Mouse (Mus musculus) small intestine, adult 2 months (tissue): ENCODE data around the gene Ccdc8. TPM values are rescaled to one million over a fixed set of nuclear protein-coding genes. Genes with fewer than 3 reads are reported as not detected.

Source experiments
- H3K27ac ChIP-seq: fragments of 200-500 bp; 2 replicates; pipeline ENCODE4 v1.5.1; 2012; ENCODE audit warnings: low read depth, low read length, control low read depth, inconsistent platforms; ENCODE audit not compliant: insufficient read depth
- H3K27me3 ChIP-seq: fragments of 200-500 bp; 2 replicates; pipeline ENCODE4 v1.6.1; 2012; ENCODE audit warnings: mild to moderate bottlenecking, moderate library complexity, low read length, inconsistent platforms; ENCODE audit not compliant: control insufficient read depth, insufficient read depth
- H3K36me3 ChIP-seq: fragments of 200-500 bp; 2 replicates; pipeline ENCODE4 v1.6.1; 2012; ENCODE audit warnings: mild to moderate bottlenecking, low read length, control low read depth, inconsistent platforms; ENCODE audit not compliant: control insufficient read depth, insufficient read depth
- H3K4me1 ChIP-seq: fragments of 200-500 bp; 2 replicates; pipeline ENCODE4 v1.6.1; 2012; ENCODE audit warnings: low read length, inconsistent platforms, mixed read lengths; ENCODE audit not compliant: control insufficient read depth, insufficient read depth, insufficient read length
- H3K4me3 ChIP-seq: fragments of 200-500 bp; 2 replicates; pipeline ENCODE4 v1.5.1; 2012; ENCODE audit warnings: low read depth, mild to moderate bottlenecking, control low read depth, inconsistent platforms, low read length, moderate library complexity
- CTCF ChIP-seq: fragments of 200-500 bp; IDR thresholded peaks from 2 replicates; pipeline ENCODE4 v1.5.1; 2012; ENCODE audit warnings: low read depth, mild to moderate bottlenecking, control low read depth, inconsistent platforms, low read length, moderate library complexity, mixed read lengths; ENCODE audit not compliant: insufficient replicate concordance, insufficient read length; ENCODE audit errors: extremely low read depth
- POLR2A ChIP-seq: fragments of 200-500 bp; IDR thresholded peaks from 2 replicates; pipeline ENCODE4 v1.6.1; 2012; ENCODE audit warnings: low read depth, mild to moderate bottlenecking, control low read depth, inconsistent platforms, low read length, moderate library complexity
- WGBS: fragments of 180-500 bp; shearing (Covaris S2); methylation state at CpG from one replicate; pipeline ENCODE4 v1.1.7; 2018; 5-methylcytosine and 5-hydroxymethylcytosine counted together
- polyA plus RNA-seq: library from polyadenylated mRNA; depleted of rRNA; stranded (reverse); fragments of >200 nt; gene quantifications from 2 replicates; pipeline ENCODE4 v1.2.3, GENCODE M21; 2012

The Ccdc8 gene
- polyA plus RNA-seq, 1 experiment = 0.74 TPM

DNA sequence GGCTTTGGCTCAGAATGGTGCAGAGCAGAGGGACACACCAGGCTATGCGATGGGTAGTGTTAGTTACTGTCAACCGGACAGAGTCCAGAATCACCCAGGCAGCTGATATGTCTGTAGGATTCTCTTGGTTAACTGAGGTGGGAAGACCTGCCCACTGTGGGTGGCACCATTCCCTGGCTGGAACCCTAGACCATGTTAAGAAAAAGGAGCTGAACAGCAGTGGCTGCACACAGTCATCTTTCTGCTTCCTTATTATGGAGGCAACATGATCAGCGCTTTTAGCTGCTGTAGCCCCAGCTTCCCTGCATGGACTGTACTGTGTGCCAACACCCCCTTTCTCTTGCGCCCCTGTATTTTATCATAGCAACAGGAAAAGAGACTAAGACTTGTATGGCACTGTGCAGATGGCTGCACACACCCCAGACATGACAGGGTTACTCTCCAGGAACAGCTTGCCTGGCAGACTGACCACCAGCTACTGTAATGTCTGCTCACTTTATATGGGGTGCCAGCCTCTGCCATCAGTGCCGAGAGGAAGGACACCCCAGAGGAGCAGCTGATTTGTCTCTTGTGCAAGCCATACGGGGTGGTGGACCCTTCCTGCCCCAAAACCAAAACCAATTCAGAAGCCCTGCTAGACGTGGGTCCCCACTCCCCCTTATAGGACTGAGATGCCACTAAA, 19.5 kb downstream of the Ccdc8 start:
- no peak overlapping the region for H3K4me3 ChIP-seq
- no peak overlapping the region for H3K27ac ChIP-seq
- no peaks in the 10 kb centered on the region for H3K27me3 ChIP-seq
- peaks cover 81% of the 10 kb centered on the region for H3K36me3 ChIP-seq
- no peak for TF ChIP-seq CTCF
- TF ChIP-seq POLR2A = no peak
- WGBS = 89% methylated on average over 7 of the region's 7 CpGs
- peaks cover 14% of the 10 kb centered on the region for H3K4me1 ChIP-seq

GRCm38 (mm10) chr7:17015381-17015780, 22.9 kb downstream of the Ccdc8 start:
- no peak overlapping the region for H3K4me3 ChIP-seq
- peaks cover 62% of the 10 kb centered on the region for H3K36me3 ChIP-seq
- 45% methylated on average over 6 of the region's 6 CpGs for WGBS
- TF ChIP-seq CTCF = no peak
- no peak for TF ChIP-seq POLR2A
- no peaks in the 10 kb centered on the region for H3K27me3 ChIP-seq
- peaks cover 17% of the 10 kb centered on the region for H3K4me1 ChIP-seq
- peak overlapping the region; percentile 11; the same call in 1 of the 2 replicates for H3K27ac ChIP-seq

DNA sequence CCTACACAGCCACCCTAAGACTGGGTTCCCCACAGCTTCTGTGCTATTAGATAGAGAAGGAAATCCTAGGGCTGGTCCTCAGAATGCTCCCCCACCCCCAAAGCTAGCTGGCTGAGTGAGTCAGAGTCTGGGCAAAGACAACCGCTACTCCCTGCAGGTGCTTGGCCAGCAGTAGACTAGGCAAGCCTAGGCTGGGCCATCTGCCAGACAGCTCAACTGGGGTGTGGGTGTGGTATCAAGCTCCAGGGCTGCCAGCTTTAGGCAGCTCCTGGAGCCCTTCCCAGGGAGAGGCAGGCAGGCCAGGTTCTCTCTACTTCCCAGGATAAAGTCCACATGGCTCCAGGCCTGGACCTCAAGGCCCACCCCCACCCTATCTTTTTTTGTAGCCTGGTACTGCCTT, 24.5 kb downstream of the Ccdc8 start:
- Histone ChIP-seq H3K4me1 (peaks cover 23% of the 10 kb centered on the region), H3K4me3 (no peak overlapping the region), H3K27me3 (no peaks in the 10 kb centered on the region), H3K36me3 (peaks cover 64% of the 10 kb centered on the region), H3K27ac (peak overlapping the region; percentile 85)
- TF ChIP-seq CTCF (no peak), POLR2A (no peak)
- WGBS = 21% methylated on average over 1 of the region's 1 CpGs

DNA sequence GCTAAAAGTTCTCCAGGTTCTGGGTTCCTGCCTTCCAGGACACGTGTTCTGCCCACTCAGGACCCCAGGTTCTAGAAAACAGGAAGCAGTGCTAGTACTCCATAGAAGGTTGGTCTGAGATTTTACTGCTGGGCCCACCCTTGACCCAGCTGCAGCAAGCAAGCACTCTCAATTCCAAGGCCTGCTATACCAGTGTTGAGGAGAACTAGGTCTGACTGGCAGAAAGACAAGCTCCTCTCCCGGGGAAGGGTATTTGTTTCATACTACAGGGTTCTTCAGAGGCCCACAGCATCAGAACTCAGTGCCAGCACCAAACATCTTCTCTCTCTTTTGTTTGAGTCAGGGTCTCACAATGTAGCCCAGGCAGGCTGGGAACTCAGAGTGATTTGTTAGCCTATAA, 25.4 kb downstream of the Ccdc8 start:
- H3K27me3 ChIP-seq = no peaks in the 10 kb centered on the region
- 32% methylated on average over 2 of the region's 2 CpGs for WGBS
- peaks cover 23% of the 10 kb centered on the region for H3K4me1 ChIP-seq
- H3K4me3 ChIP-seq = no peak overlapping the region
- peaks cover 60% of the 10 kb centered on the region for H3K36me3 ChIP-seq
- TF ChIP-seq CTCF (no peak), POLR2A (no peak)
- peak overlapping the region; percentile 78 for H3K27ac ChIP-seq

DNA sequence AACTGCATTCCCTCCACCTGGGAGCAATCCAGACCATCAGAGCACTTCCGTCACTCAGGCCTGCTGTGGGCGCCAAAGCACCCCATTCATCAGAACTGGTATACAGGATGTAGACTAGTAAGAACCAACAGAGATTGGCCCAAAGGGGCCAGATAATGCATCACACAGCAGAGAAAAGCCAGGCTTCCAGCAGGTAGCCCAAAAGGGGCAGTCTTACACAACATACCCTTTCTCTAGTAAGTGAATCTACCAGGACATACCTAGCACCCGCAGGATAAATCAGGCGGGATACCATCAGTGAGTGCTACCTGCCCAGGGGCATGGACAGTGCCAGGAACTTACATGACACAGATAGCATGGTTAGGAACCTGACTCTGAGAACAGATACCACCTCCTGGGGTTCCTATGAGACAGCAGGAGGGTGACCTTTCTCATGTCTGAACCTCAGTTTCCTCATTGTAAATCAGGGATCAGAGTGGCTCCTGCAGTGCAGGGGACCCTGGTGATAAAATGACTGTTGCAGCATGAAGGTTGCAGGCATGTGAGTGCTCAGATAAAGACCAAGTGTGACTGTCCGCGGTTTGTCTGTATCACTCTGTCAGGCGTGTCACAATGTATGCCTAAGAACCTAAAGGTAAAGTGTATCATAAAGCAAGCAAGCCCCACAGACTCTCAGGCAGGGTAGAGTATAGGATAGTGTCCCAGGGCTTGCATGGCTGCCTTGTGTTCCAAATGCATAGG, 27.1 kb downstream of the Ccdc8 start:
- no peak overlapping the region for H3K4me3 ChIP-seq
- H3K27me3 ChIP-seq = no peaks in the 10 kb centered on the region
- TF ChIP-seq CTCF = no peak
- no peak for TF ChIP-seq POLR2A
- H3K4me1 ChIP-seq = peaks cover 39% of the 10 kb centered on the region
- H3K27ac ChIP-seq = no peak overlapping the region
- peaks cover 49% of the 10 kb centered on the region for H3K36me3 ChIP-seq
- WGBS = 66% methylated on average over 7 of the region's 7 CpGs

DNA sequence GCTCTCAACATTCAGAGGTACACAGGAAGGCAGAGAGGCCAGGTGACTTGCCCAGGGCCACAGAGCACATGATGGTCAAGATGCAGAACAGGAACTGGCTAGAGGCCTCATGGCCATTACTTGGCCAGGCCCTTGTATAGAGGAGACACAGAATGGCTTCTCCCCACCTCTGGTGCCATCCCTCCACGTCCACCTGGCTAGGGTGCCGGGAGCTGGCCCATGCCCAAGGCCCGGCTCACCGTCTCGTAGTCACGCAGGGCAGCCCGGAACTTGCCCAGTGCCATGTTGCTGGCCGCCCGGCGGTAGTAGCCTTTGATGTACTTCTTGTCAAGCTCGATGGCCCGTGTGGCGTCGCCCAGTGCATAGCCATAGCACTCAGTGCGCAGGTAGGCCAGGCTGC, 29.7 kb downstream of the Ccdc8 start:
- peaks cover 32% of the 10 kb centered on the region for H3K36me3 ChIP-seq
- peaks cover 49% of the 10 kb centered on the region for H3K4me1 ChIP-seq
- no peak overlapping the region for H3K27ac ChIP-seq
- 94% methylated on average over 15 of the region's 15 CpGs for WGBS
- no peaks in the 10 kb centered on the region for H3K27me3 ChIP-seq
- H3K4me3 ChIP-seq = no peak overlapping the region
- no peak for TF ChIP-seq POLR2A
- no peak for TF ChIP-seq CTCF

DNA sequence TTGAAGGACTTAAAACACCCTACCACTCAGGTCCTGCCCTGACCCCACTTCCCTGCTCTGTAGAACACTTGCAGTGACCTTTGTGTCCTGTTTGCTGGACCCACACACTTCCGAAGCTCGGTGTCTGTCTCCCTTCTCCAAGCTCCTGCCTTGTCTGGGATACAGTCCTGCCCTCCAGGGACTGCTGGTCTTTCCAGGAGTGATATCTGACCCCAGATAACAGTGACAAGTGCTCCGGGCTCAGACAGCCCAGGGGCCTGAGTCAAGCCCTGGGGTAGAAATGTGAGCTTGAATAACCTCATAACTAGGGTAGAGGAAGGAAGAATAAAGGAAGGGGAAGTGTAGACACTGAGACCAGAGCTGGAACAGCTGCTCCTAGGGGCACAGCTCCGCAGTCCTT, 31.2 kb downstream of the Ccdc8 start:
- TF ChIP-seq POLR2A (no peak), CTCF (no peak)
- Histone ChIP-seq H3K27me3 (no peaks in the 10 kb centered on the region), H3K4me3 (peak overlapping the region; percentile 35; the same call in 1 of the 2 replicates), H3K27ac (peak overlapping the region; percentile 83; the same call in 1 of the 2 replicates), H3K36me3 (peaks cover 32% of the 10 kb centered on the region), H3K4me1 (peaks cover 41% of the 10 kb centered on the region)
- 29% methylated on average over 4 of the region's 4 CpGs for WGBS
